Mouse (Mus musculus) central nervous system, embryonic 18 days (tissue): ENCODE measurements around the gene Vps13d. TPM values are rescaled to one million over a fixed set of nuclear protein-coding genes. Genes with fewer than 3 reads are reported as not detected.

ENCODE experiments used
- polyA plus RNA-seq: library from polyadenylated mRNA; depleted of rRNA; stranded (reverse); fragments of >200 nt; gene quantifications from 2 replicates; pipeline ENCODE4 v1.2.3, GENCODE M21; 2012; rRNA removed

Gene Vps13d
- polyA plus RNA-seq: 35.5 and 35.9 TPM in 2 replicates

DNA sequence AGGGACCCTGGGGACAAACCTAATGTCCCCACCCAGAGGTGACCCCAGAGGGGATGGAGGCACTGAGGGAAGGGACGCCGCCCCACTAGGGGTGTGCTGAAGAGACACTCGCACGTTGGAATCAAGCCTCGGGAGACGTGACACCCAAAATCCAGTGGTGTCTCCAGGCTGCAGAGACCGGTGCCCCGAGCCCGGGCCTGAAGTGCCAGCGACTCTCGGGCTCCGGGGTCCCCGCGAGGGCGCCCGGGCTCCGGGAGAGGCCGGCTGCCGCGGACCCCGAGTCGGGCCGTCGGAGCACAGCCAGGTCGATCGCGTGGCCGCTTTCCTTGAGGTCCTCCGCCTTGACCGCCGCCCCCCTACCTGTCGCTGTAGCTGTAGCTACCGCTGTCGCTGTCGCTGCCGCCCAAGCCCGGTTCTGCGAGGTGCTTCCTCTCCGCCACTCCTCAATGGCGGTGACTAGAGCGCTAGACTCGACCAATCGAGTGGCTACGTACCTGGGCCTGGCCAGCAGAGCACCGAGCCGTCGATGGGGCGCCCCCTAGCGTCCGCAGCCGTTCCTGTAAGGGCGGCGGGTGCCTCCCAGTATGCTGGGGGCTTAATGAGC is at the start of gene Vps13d:
Vps13d (minus strand) TSS at position 447 of the 604 bp plus-strand sequence.

Other genes with a start within 250 kb of the Vps13d start
- 2.5 and 2.7 TPM in 2 replicates for gene Tnfrsf1b, start 51.9 kb upstream of the Vps13d start, polyA plus RNA-seq
- 1.1 and 1.3 TPM in 2 replicates for gene Tnfrsf8, start 120.2 kb upstream of the Vps13d start, polyA plus RNA-seq